Mouse (Mus musculus): ENCODE data around the gene Ptgfrn. TPM values are rescaled to one million over a fixed set of nuclear protein-coding genes. Genes with fewer than 3 reads are reported as not detected.

The Ptgfrn gene
- polyA plus RNA-seq (2015; fragmentation: Nextera tagmentation; extraction: Ambion mirVana): 3.2 and 3.4 TPM in 2 replicates

DNA sequence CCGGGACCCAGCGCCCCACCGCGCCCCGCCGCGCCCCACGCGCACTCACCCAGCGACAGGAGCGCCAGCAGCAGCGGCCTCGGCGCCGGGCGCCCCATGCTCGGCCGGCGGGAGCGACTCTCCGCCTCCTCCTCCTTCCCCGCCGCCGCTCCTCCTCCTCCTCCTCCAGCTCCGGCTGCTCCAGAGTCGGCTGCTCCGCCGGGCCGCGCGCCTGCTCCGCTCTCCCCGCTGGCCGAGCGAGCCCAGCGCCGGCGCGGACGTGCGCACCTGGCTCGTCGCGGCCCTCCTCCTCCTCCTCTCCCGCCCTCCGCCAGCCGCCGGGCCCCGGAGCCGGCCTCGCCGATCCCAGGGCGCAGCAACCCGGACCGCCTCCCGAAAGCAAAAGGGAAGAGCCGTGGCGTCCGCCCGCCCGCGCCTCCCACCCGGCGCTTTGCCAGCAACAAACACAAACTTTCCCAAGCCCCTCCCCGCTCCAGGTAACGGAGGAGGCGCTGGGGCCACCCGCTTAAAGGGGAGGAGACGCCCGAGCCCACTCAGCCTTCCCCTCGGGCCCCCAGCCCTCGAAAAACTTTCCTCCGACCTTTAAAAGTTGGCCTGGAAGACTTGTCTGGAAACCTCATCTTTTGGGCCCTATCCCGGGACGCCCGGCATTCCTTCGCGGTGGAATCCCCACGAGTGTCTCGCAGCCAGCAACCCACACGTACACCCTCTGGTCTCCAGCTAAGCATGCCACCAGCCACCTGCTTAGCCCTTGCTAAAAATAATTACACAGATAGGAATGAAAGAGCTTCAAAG, at the start of gene Ptgfrn:
TSS of gene Ptgfrn (minus strand) at position 236 of the 795 bp plus-strand sequence.
- Histone ChIP-seq H3K4me2 (ENCODE audit: low read length) (peak within 1 kb of the TSS; percentile 94), H3K9ac (replicated peaks; ENCODE audit: low read depth, low read length) (peak within 1 kb of the TSS; percentile 92), H3K27me3 (replicated peaks; ENCODE audit: control insufficient read depth, insufficient read depth, low read length) (no peaks in the 10 kb centered on the region), H3K4me1 (replicated peaks; ENCODE audit: control insufficient read depth, insufficient read depth, low read length) (peaks cover 50% of the 10 kb centered on the region), H3K4me3 (replicated peaks; ENCODE audit: low read length) (peak within 1 kb of the TSS; percentile 78), H3K36me3 (ENCODE audit: control insufficient read depth, insufficient read depth) (no peaks in the 10 kb centered on the region), H3K27ac (ENCODE audit: low read length) (peak within 1 kb of the TSS; percentile 74), H3K9me3 (ENCODE audit: control insufficient read depth, low read length) (no peaks in the 10 kb centered on the region)
- WGBS: under 1% methylated on average over 61 of the region's 81 CpGs
- peak; percentile 74 for ATAC-seq

GRCm38 (mm10) chr3:101159701-101160100, 49.6 kb upstream of the Ptgfrn start:
- Histone ChIP-seq H3K4me2 (ENCODE audit: low read length) (no peak overlapping the region), H3K27ac (ENCODE audit: low read length) (no peak overlapping the region), H3K36me3 (ENCODE audit: control insufficient read depth, insufficient read depth) (no peaks in the 10 kb centered on the region), H3K4me3 (replicated peaks; ENCODE audit: low read length) (no peak overlapping the region), H3K9ac (replicated peaks; ENCODE audit: low read depth, low read length) (no peak overlapping the region), H3K27me3 (replicated peaks; ENCODE audit: control insufficient read depth, insufficient read depth, low read length) (no peaks in the 10 kb centered on the region), H3K9me3 (ENCODE audit: control insufficient read depth, low read length) (no peaks in the 10 kb centered on the region), H3K4me1 (replicated peaks; ENCODE audit: control insufficient read depth, insufficient read depth, low read length) (peaks cover 18% of the 10 kb centered on the region)
- no peak for ATAC-seq
- 92% methylated on average over 4 of the region's 4 CpGs for whole genome bisulfite sequencing

- WGBS: 100% methylated on average over 1 of the region's 1 CpGs
- H3K4me3 ChIP-seq (replicated peaks; ENCODE audit: low read length): no peak overlapping the region
- H3K9me3 ChIP-seq (ENCODE audit: control insufficient read depth, low read length): no peaks in the 10 kb centered on the region
- no peaks in the 10 kb centered on the region for H3K36me3 ChIP-seq (ENCODE audit: control insufficient read depth, insufficient read depth)
- ATAC-seq: no peak
- H3K27ac ChIP-seq (ENCODE audit: low read length): no peak overlapping the region
- 0 out of 2 replicates have a peak, but pooled peaks cover 3% of the 10 kb centered on the region for H3K4me1 ChIP-seq (replicated peaks; ENCODE audit: control insufficient read depth, insufficient read depth, low read length)
- no peaks in the 10 kb centered on the region for H3K27me3 ChIP-seq (replicated peaks; ENCODE audit: control insufficient read depth, insufficient read depth, low read length)
- H3K4me2 ChIP-seq (ENCODE audit: low read length): no peak overlapping the region
- no peak overlapping the region for H3K9ac ChIP-seq (replicated peaks; ENCODE audit: low read depth, low read length)
These were observed 44.0 kb upstream of the Ptgfrn start for GRCm38 (mm10) chr3:101154067-101154466.

DNA sequence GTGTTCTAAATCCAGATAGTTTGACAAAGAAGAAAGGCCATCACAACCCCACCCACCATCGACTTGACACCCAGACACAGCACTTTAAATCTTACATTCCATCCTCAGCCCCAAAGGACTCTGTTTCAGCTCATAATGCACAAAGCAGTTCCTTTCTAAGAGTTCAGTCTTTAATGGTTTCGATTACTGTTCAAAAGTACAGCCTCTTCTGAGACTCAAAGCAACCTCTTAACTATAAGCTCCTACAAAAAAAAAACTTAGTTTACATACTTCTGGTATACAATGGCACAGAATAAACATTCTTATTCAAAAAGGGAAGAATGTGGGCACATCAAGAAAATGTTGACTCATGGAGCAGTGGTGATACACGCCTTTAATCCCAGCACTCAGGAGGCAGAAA, 43.3 kb upstream of the Ptgfrn start:
- Histone ChIP-seq H3K4me1 (replicated peaks; ENCODE audit: control insufficient read depth, insufficient read depth, low read length) (0 out of 2 replicates have a peak, but pooled peaks cover 3% of the 10 kb centered on the region), H3K27ac (ENCODE audit: low read length) (no peak overlapping the region), H3K27me3 (replicated peaks; ENCODE audit: control insufficient read depth, insufficient read depth, low read length) (no peaks in the 10 kb centered on the region), H3K9ac (replicated peaks; ENCODE audit: low read depth, low read length) (no peak overlapping the region), H3K36me3 (ENCODE audit: control insufficient read depth, insufficient read depth) (no peaks in the 10 kb centered on the region), H3K4me2 (ENCODE audit: low read length) (no peak overlapping the region), H3K9me3 (ENCODE audit: control insufficient read depth, low read length) (peaks cover under 1% of the 10 kb centered on the region; the same call in 1 of the 2 replicates), H3K4me3 (replicated peaks; ENCODE audit: low read length) (no peak overlapping the region)
- 85% methylated on average over 3 of the region's 3 CpGs for WGBS
- no peak for ATAC-seq

- Histone ChIP-seq H3K4me2 (ENCODE audit: low read length) (peak overlapping the region; percentile 54), H3K4me3 (replicated peaks; ENCODE audit: low read length) (no peak overlapping the region), H3K9ac (replicated peaks; ENCODE audit: low read depth, low read length) (no peak overlapping the region), H3K4me1 (replicated peaks; ENCODE audit: control insufficient read depth, insufficient read depth, low read length) (peaks cover 27% of the 10 kb centered on the region), H3K27me3 (replicated peaks; ENCODE audit: control insufficient read depth, insufficient read depth, low read length) (no peaks in the 10 kb centered on the region), H3K9me3 (ENCODE audit: control insufficient read depth, low read length) (peaks cover 6% of the 10 kb centered on the region), H3K27ac (ENCODE audit: low read length) (peak overlapping the region; percentile 89), H3K36me3 (ENCODE audit: control insufficient read depth, insufficient read depth) (no peaks in the 10 kb centered on the region)
- 53% methylated on average over 7 of the region's 7 CpGs for WGBS
- no peak for ATAC-seq
These were observed 36.2 kb upstream of the Ptgfrn start for GRCm38 (mm10) chr3:101146126-101146772.

DNA sequence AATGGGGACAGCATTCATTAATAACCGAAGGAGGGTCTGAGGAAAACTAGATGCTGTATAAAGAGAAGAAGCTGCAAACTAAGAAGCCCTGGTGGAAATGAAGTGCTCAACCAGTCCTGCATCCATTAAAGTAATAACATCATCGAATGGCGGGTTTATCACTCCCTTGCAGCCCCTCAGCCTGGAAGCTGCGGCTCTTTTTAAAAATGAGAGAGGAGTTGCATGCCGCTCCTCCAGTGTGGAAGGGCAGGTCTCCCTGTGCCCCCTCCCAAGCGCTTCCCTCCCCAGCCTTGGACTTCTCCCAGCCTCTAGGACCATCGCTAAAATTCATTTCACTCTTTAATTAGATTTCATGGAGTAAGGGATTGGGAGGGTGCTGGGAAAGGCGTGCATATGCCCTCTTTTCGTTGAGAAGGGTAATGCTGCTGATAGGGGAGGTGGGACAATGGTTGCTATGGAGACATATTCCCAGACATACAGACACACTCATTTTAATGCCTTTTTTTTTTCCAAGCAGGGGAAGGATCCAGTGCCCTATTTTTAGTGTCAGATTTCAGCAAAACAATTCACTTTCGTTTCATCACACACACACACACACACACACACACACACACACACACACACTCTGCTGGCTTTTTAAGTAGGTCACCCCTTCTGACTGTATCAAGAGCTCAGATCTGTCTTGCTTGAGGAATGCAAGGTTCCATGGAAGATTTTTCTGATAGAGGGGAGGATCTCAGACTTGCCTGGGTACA, 35.4 kb upstream of the Ptgfrn start:
- Histone ChIP-seq H3K9ac (replicated peaks; ENCODE audit: low read depth, low read length) (peak overlapping the region; percentile 54), H3K4me2 (ENCODE audit: low read length) (peak overlapping the region; percentile 54), H3K9me3 (ENCODE audit: control insufficient read depth, low read length) (peaks cover 6% of the 10 kb centered on the region), H3K27ac (ENCODE audit: low read length) (peak overlapping the region; percentile 89), H3K4me3 (replicated peaks; ENCODE audit: low read length) (peak overlapping the region; percentile 17; the same call in 1 of the 2 replicates), H3K4me1 (replicated peaks; ENCODE audit: control insufficient read depth, insufficient read depth, low read length) (peaks cover 24% of the 10 kb centered on the region), H3K36me3 (ENCODE audit: control insufficient read depth, insufficient read depth) (no peaks in the 10 kb centered on the region), H3K27me3 (replicated peaks; ENCODE audit: control insufficient read depth, insufficient read depth, low read length) (no peaks in the 10 kb centered on the region)
- peak; percentile 93 for ATAC-seq
- WGBS: 27% methylated on average over 10 of the region's 10 CpGs

- H3K9me3 ChIP-seq (ENCODE audit: control insufficient read depth, low read length): peaks cover 6% of the 10 kb centered on the region
- H3K4me3 ChIP-seq (replicated peaks; ENCODE audit: low read length): no peak overlapping the region
- ATAC-seq: 0 out of 2 replicates have a peak, but pooled peaks have one; percentile 5
- H3K9ac ChIP-seq (replicated peaks; ENCODE audit: low read depth, low read length): no peak overlapping the region
- H3K27ac ChIP-seq (ENCODE audit: low read length): peak overlapping the region; percentile 89
- WGBS: 77% methylated on average over 6 of the region's 6 CpGs
- no peaks in the 10 kb centered on the region for H3K36me3 ChIP-seq (ENCODE audit: control insufficient read depth, insufficient read depth)
- H3K4me1 ChIP-seq (replicated peaks; ENCODE audit: control insufficient read depth, insufficient read depth, low read length): peaks cover 24% of the 10 kb centered on the region
- H3K27me3 ChIP-seq (replicated peaks; ENCODE audit: control insufficient read depth, insufficient read depth, low read length): no peaks in the 10 kb centered on the region
- no peak overlapping the region for H3K4me2 ChIP-seq (ENCODE audit: low read length)
These were observed 34.4 kb upstream of the Ptgfrn start for GRCm38 (mm10) chr3:101144366-101144948.

GRCm38 (mm10) chr3:101143465-101143864, 33.4 kb upstream of the Ptgfrn start:
- Histone ChIP-seq H3K4me3 (replicated peaks; ENCODE audit: low read length) (no peak overlapping the region), H3K27me3 (replicated peaks; ENCODE audit: control insufficient read depth, insufficient read depth, low read length) (no peaks in the 10 kb centered on the region), H3K27ac (ENCODE audit: low read length) (no peak overlapping the region), H3K4me2 (ENCODE audit: low read length) (no peak overlapping the region), H3K36me3 (ENCODE audit: control insufficient read depth, insufficient read depth) (no peaks in the 10 kb centered on the region), H3K9ac (replicated peaks; ENCODE audit: low read depth, low read length) (no peak overlapping the region), H3K9me3 (ENCODE audit: control insufficient read depth, low read length) (peaks cover 6% of the 10 kb centered on the region), H3K4me1 (replicated peaks; ENCODE audit: control insufficient read depth, insufficient read depth, low read length) (peaks cover 24% of the 10 kb centered on the region)
- 87% methylated on average over 7 of the region's 7 CpGs for WGBS
- no peak for ATAC-seq

All from forebrain, embryonic 16.5 days (tissue).